Mouse (Mus musculus) heart, postnatal 25 days (tissue): ENCODE data around the gene Pmf1. TPM values are rescaled to one million over a fixed set of nuclear protein-coding genes. Genes with fewer than 3 reads are reported as not detected.
"Not testable (repeated sequence)": the region's sequence is repeated elsewhere in the genome, so short reads cannot be mapped to it uniquely, and the experiment has no call there.

Source experiments
- DNase-seq: peaks from one replicate; pipeline ENCODE4 v3.0.0; 2022; ENCODE audit warnings: low spot score
- intact Hi-C: fragments of 180-260 bp; cut with DNase I; formaldehyde crosslinking; loops from one replicate; pipeline ENCODE4 v1.15.1; 2025
- total RNA-seq, 2 experiments: library from RNA; stranded (reverse); gene quantifications; 2 replicates each; pipeline ENCODE4 v1.2.3; 2021

Gene Pmf1
- total RNA-seq, 2 experiments from 2014 or later = 19.1 to 20.5 TPM

GRCm38 (mm10) chr3:88440500-88441381, 30.6 kb upstream of the Pmf1 start:
- intact Hi-C loops = no loop called here
- no peak for DNase-seq

DNA sequence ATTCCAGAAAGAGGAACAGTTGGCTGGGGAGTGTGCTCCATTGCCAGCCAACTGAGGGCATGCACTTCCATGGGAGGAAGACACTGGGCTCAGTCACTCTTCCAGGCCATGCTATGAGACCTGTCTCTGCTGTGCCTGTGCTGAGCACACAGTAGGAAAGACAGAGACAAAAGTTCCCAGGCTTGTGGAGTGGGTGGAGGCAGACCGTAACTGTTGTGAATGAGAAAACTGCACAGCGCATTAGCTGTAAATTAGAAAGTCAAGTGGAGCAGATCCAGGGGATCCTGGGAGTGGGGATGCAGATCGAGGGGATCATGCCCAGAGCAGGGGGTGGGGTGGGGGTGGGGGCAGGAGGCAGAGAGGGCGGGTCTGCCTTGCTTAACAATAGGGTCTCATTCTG, 29.5 kb upstream of the Pmf1 start:
- intact Hi-C loops = no loop called here
- DNase-seq = no peak

GRCm38 (mm10) chr3:88437454-88437853, 27.3 kb upstream of the Pmf1 start:
- intact Hi-C loops = loop anchor here (2.0 kb wide), 1 partner anchor 29 kb away; no protein-coding TSS in a partner anchor
- no peak for DNase-seq

DNA sequence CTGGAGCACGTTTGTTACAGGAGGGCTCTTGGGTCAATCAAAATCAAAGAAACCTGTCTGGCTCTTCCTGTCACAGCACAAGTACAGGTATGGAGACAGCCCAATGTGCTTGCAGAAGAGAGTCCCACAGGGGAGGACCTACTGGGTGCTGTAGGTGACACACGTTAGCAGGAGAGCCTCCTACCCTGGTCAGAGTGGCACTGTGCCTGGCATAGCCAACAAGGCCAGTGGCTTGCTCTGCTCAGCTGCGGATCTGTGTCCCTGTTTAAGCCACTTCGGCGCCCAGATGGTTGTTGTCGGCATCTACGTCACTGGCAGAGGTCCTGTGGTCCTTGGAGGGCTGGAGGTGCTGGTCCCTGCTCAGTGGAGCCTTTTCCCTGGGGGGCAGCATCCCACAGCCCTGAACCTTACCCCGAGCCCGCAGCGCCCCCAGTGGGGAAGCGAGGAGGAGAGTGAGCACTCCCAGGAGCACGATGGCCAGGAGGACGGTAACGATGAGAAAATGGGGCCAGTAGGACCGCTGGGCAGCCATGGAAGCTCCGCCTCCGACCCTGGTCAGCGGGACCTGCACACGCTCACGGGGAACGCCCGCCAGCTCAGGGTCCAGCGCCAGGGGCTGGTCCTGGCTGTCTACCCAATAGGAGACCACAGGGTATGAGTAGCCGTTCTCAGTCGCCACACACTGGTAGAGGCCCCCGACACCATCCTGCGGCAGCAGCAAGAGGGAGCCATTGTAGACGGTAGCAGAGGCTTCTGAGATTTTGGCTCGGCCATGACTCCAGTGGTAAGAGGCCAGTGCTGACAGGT, 26.5 kb upstream of the Pmf1 start:
- no peak for DNase-seq
- intact Hi-C loops = loop anchor here (2.0 kb wide), 1 partner anchor 30 kb away; no protein-coding TSS in a partner anchor

- DNase-seq = no peak
- intact Hi-C loops = no loop called here
These were observed 25.4 kb upstream of the Pmf1 start for GRCm38 (mm10) chr3:88435515-88435914.

DNA sequence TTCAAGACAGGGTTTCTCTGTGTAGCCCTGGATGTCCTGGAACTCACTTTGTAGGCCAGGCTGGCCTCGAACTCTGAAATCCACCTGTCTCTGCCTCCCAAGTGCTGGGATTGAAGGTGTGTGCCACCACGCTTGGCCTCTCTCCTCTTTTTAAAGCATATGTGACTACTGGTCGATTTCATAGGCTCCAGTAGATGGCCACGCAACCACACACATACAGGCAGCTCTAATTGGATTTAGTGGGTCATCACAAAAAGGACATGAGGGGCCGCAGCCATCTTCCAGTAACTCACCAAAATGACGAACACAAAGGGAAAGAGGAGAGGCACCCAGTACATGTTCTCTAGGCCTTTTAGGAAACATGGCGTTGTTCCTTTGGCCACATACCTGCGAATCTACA, 18.5 kb upstream of the Pmf1 start:
- intact Hi-C loops = not testable (repeated sequence)

DNA sequence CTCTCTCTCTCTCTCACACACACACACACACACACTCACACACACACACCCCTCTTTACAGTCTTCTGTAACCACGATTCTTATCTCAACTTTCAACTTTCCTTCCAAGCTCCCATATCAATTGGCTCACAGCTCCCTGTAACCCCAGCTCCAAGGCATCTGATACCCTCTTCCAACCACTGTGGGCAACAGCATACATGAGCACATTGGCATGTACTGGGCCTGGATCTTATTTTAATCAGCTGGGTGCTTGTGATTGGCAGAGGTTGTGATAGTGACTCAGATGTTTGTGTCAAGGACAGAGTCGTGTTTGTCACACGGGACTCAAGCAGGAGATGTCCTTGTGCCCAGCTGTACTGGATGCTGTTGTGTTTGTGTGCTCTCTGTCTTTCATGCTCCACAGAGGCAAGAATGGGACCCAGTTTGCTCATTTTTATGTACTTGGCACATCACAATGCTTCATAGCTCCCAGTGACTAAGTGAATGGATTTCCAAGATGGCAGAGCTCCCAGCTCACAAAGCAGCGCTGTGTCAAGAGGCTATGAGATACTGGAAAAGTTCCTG, 17.3 kb upstream of the Pmf1 start:
- no peak for DNase-seq
- intact Hi-C loops = no loop called here

More for the DNA sequence above, 18.5 kb upstream of the Pmf1 start:
- not testable (repeated sequence) for DNase-seq

DNA sequence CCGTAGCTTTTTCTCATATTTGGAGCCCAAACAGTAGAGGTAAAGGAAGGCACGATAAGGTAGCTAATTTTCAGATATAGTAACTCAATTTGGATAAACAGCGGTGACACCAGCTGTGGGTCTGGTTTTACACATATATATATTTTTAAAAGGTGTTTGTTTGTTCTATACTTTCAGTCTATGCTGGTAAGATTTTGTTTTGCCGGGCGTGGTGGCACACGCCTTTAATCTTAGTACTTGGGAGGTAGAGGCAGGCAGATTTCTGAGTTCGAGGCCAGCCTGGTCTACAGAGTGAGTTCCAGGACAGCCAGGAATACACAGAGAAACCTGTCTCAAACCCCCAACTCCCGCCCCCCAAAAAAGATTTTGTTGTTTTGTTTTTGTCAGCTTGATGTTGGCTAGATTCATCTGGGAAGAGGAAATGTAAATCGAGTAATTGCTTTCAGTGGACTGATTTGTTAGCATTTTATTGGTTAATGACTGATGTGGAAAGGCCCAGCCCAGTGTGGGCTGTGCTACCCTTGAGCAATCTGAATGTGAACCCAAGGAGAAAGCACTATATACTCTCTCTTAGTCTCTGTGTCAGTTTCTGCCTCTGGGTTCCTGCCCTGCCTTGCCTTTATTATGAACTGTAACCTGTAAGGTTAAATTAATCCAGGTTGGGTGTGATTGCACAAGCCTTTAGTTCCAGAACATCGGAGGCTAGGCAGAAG, 15.7 kb upstream of the Pmf1 start:
- intact Hi-C loops = loop anchor here (2.0 kb wide), 1 partner anchor 15 kb away; the partner anchor contains the start of gene Pmf1
- DNase-seq = no peak

DNA sequence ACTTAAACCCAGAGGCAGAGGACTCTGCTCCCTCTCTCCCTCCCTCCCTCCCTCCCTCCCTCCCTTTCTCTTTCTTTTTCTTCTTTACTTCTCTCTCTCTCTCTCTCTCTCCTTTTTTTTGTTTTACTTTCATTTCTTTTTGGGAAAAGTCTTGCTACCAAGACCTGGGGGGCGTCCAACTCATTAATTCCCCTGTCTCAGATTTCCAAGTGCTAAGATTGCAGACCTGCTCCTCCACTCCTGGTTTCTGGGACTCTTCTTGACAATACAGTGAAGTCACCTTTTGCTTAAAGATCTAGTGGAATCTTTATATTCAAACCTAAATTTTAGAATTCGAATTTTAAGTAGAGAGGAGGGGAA, 15.2 kb upstream of the Pmf1 start:
- DNase-seq = no peak

DNA sequence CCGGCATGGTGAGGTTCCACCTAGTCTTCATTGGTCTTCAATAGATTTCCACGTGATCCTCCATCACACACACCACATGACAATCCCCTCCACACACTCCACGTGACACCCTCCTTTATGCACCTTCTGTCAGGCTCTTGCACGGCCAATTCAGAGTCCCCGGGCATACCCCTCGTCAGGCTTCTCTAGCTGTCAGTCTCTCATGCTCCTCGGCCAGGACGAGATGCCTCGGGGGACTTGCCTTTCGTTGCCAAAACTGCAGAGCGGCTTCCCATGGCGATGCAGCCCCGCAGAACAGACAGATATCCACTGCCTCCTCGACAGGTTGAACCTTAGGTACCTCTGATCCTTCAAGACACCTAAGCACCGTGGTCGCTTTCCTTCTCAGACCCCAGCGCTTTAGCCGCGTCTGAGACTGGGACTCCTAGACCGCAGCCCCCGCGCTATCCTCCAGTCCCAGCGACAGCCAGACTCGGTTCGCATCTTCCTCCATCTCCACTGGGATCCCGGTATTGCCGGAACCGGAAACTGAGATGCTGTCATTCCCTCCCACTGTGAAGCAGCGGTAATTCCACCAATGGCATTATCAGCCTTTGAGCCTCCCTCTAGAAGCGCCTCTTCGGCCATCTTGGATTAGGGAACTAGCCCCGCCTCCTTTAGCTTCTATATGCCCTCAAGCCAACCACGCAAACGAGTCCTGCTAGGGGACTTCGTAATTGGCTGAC, 14.6 kb upstream of the Pmf1 start, which contains the start of gene Slc25a44:
TSS of gene Slc25a44 (minus strand) at position 535 of the 725 bp plus-strand sequence.
- DNase-seq = peak; percentile 92
- intact Hi-C loops = loop anchor here (2.0 kb wide), 1 partner anchor 14 kb away; the partner anchor contains the start of gene Pmf1

More for the DNA sequence above, 15.2 kb upstream of the Pmf1 start:
- intact Hi-C loops = loop anchor here (2.0 kb wide), 1 partner anchor 15 kb away; the partner anchor contains the start of gene Pmf1

- intact Hi-C loops = no loop called here
- no peak for DNase-seq
These were observed 12.0 kb upstream of the Pmf1 start for GRCm38 (mm10) chr3:88422020-88422720.

GRCm38 (mm10) chr3:88420771-88421170, 10.6 kb upstream of the Pmf1 start:
- intact Hi-C loops = no loop called here
- DNase-seq = no peak

GRCm38 (mm10) chr3:88418016-88418415, 7.9 kb upstream of the Pmf1 start:
- intact Hi-C loops = no loop called here
- no peak for DNase-seq

- intact Hi-C loops = no loop called here
- DNase-seq = no peak
These were observed 5.5 kb upstream of the Pmf1 start for GRCm38 (mm10) chr3:88415668-88416067.

DNA sequence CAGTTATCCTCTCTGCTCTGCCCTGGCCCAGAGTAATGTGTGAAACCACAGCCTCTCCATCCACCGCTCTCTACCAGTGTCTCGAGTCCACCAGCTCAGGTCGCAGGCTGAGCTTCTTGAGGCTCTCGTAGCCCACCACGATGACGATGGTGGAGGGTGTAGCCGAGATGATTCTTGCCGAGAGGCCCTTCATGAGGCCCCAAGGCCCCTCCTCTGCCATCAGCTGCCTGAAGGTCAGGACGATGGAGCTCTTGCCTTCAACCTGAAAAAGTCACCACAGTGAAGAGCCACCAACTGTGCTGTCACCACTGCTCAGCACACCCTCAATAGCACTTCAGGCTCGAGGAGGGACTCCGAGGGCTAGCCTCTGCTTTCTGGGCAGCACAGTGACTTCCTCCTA, 2.5 kb upstream of the Pmf1 start:
- DNase-seq = no peak
- intact Hi-C loops = no loop called here

GRCm38 (mm10) chr3:88411681-88412080, 1.6 kb upstream of the Pmf1 start:
- intact Hi-C loops = loop anchor here (2.0 kb wide), 1 partner anchor 13 kb away; the partner anchor contains the start of gene Slc25a44
- DNase-seq = no peak

- no peak for DNase-seq
- intact Hi-C loops = loop anchor here (2.0 kb wide), 1 partner anchor 14 kb away; the partner anchor contains the start of gene Slc25a44
These were observed 507 bp upstream of the Pmf1 start for GRCm38 (mm10) chr3:88410645-88411031.

DNA sequence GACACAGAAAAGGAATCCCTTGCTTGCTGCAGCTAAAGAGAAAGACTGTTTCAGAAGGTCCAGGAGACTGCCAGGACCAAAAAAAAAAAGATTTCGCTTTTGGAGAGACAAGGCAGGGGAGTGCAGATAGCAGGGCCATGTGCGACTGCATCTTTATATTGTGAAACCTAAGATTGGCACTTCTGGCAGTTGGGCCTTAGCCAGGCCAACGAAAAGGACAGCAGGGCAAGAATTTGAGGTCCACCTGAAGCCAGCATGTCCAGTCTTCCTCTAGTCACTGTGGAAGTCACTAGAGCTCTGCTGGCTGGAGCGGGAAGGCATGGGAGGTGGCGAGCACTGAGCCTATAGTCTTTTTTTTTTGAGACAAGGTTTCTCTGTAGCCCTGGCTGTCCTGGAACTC, 1.2 kb downstream of the Pmf1 start:
- intact Hi-C loops = no loop called here
- no peak for DNase-seq
